Mouse (Mus musculus): ENCODE measurements around the gene Fmo5.

Fmo5 gene

GRCm38 (mm10) chr3:97633456-97633855, 4.9 kb downstream of the Fmo5 start:
- DNase-seq, result no peak

DNA sequence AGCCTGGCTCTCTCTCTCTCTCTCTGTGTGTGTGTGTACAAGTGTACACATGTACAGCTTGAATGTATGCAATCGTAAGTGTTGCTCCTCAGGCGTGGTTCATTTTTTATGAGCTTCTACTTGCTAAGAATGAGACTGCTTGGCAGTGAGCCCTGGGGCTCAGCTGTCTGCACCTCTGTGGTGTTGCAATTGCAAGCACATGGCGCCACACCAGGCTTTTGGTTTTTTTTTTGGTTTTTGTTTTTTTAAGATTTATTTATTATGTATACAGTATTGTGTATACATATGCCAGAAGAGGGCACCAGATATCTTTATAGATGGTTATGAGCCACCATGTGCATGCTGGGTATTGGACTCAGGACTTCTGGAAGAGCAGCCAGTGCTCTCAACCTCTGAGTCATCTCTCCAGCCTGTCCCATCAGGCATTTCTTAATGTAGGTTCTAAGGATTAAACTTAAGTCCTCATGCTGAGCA, 5.7 kb downstream of the Fmo5 start:
- DNase-seq, result no peak

GRCm38 (mm10) chr3:97641396-97641795, 12.8 kb downstream of the Fmo5 start:
- DNase-seq, result no peak

DNA sequence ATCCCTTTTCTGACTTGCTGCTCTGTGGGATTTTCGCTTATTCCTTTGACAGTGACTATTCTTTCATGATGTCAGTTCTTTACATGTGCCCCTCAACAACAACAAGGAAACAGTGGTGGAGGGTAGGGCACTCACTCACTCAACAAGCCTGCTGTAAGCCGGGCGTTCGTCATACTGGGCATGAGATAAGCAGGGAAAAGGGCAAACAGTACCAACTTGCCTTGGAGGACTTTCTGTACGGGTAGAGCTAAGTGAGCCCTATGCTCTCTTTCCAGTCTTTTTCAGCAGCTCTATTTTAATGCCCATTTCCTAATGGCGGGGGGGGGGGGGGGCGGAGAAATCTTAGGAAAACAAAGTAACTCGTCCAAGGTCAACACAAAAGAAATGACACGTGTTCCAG, 13.4 kb downstream of the Fmo5 start:
- DNase-seq, result no peak

DNA sequence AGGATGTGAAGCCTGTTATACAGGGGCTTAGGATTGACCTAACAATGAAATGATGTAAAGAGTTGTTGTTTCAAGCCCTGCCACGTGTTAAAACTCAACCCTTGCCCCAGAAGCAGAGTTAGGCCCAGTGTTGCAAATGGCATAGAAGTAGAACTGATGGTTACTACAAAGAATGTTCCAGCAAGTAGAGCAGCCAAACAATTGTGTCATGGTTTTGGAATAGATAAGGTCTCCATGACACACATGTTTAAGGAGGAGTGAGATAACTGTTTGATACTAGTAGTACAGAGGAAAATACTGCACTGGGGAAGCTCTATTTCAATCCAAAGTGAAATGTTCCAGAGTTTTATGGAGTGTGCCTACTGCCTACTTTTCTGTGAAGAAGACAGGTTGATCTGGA, 19.9 kb downstream of the Fmo5 start:
- no peak for DNase-seq

GRCm38 (mm10) chr3:97649022-97649421, 20.4 kb downstream of the Fmo5 start:
- no peak for DNase-seq

- no peak for DNase-seq
Measured at GRCm38 (mm10) chr3:97649469-97649868, 20.9 kb downstream of the Fmo5 start.

DNA sequence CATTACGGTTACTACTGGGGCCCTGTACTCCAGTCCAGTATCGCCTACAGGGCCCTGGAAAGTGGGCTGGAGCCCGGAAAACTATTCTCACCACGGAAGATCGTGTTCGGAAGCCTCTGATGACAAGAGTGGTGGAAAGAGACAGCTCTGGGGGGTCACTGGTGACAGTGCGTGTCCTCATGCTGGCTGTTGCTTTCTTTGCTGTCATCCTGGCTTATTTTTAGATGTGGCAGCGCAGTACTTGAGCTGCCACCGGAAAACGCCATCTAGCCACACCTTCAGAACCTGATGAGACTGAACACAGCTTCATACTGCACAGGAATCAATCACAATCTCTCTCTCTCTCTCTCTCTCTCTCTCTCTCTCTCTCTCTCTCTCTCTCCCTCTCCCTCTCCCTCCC, 23.0 kb downstream of the Fmo5 start:
- no peak for DNase-seq

DNA sequence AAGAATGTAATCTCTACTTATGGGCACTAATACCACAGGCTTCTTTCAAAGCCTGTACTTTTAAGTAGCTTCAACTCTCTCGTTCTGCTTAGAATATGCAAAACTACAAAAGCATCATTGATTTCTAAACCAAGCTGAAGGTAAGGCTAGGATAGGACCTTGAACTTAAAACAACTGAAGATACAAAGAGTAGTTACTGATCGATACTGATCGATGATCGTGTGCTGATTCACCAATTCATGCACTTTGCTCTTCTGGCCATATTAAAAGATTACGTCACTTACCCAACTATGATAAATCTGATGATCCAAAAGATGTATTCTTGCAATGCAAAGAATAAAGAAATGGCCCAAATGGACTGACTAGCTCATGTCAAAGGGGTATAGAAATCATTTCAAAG, 25.2 kb downstream of the Fmo5 start:
- no peak for DNase-seq

DNA sequence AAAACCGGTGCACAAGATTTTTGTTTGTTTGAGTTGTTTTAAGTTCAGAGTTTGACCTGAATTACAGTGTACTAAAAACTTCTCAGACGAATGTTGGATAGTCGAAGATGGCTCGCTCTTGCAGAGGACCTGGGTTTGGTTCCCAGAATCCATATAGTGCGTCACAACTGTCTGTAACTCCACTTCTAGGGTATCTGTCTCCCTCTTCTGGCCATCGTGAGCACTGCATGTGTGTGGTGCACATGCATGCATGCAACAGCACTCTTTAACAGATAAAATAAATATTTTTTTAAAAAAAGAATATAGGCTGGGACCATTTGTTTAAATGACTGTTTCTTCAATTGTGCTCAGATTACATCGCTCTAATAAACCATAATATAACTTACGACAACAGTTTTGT, 26.3 kb downstream of the Fmo5 start:
- peak in 1 of 2 experiments; percentile 41 for DNase-seq

- peak; percentile 99 to 100 for DNase-seq
Measured at GRCm38 (mm10) chr3:97657655-97658411, 29.2 kb downstream of the Fmo5 start, which contains the start of gene Prkab2. Prkab2 (plus strand) TSS chr3:97658193.

DNA sequence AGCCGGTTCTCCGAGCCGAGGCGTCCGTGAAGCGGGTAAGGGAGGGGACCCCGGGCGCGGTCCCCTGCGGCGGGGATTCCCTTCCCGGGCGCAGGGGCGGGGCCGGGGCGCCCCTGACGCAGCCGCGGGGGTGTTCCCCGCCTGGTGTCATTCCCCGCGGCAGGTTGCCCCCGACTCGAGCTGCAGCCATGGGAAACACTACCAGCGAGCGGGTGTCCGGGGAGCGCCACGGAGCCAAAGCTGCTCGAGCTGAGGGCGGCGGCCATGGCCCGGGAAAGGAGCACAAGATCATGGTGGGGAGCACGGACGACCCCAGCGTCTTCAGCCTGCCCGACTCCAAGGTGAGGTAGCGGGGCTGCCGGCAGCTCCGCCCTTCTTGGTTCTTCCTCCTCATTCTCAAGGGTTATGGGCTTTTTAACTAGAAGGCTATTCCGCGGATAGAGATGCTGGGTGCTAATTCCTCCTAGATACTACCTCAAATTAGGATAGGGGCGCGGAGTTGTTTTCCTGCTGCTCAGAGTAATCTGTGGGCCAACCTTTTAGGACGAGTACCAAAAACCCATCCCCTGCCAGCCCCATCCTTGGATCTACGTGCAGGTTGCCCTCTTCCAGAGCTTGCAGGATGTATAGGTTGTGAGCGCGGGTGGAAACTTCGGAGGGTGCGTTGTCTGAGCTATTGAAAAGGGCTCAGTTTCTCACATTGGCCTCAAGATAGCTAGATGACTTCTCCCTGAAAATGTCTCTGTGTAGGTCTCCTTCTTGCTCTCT, 30.0 kb downstream of the Fmo5 start:
- DNase-seq, result peak in 1 of 2 experiments; percentile 40

- no peak for DNase-seq
Measured at GRCm38 (mm10) chr3:97659746-97660145, 31.1 kb downstream of the Fmo5 start.

DNA sequence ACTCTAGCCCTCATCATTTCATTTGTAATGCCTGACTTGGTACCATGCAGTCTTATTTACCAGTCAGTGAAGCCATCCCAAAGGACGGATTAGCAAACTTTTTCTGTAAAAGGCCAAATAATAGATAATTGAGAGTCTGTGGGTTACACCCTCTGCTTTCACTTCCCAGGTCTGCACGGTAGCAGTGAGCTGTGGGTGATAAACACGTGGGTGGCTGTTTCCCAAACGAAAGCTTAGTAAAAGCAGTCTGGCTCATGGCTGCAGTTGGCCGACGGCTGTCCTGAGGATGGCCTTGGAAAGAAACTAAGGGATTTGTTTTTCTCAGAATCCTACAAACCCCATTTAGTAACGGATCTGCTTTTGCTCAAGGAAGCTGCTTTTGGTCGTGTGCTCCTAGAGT, 32.6 kb downstream of the Fmo5 start:
- DNase-seq, result no peak

GRCm38 (mm10) chr3:97665525-97665924, 36.9 kb downstream of the Fmo5 start:
- DNase-seq, result no peak

- no peak for DNase-seq
Measured at GRCm38 (mm10) chr3:97666154-97666553, 37.5 kb downstream of the Fmo5 start.

GRCm38 (mm10) chr3:97667093-97667675, 38.6 kb downstream of the Fmo5 start:
- no peak for DNase-seq

- no peak for DNase-seq
Measured at GRCm38 (mm10) chr3:97674644-97675110, 46.1 kb downstream of the Fmo5 start, which contains the start of gene Gm17651. Gm17651 (minus strand) TSS chr3:97674694.

DNA sequence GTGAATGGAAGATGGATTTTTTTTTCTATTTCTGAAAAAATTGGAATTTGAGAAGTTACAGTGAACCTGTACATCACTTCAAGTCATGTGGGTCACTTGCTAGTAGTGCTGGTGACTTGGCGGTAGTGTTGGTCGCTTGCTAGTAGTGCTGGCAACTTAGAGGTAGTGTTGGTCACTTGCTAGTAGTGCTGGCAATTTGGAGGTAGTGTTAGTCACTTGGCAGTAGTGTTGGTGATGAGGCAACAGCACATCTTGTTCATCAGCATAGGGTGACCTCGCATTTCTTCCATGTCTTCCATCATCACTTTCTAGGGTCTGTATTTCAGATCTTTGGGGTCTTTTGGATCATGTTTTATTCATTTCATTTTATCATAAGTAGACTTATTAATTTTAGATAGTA, 47.5 kb downstream of the Fmo5 start:
- DNase-seq, result no peak

GRCm38 (mm10) chr3:97678416-97678815, 49.8 kb downstream of the Fmo5 start:
- no peak for DNase-seq

DNA sequence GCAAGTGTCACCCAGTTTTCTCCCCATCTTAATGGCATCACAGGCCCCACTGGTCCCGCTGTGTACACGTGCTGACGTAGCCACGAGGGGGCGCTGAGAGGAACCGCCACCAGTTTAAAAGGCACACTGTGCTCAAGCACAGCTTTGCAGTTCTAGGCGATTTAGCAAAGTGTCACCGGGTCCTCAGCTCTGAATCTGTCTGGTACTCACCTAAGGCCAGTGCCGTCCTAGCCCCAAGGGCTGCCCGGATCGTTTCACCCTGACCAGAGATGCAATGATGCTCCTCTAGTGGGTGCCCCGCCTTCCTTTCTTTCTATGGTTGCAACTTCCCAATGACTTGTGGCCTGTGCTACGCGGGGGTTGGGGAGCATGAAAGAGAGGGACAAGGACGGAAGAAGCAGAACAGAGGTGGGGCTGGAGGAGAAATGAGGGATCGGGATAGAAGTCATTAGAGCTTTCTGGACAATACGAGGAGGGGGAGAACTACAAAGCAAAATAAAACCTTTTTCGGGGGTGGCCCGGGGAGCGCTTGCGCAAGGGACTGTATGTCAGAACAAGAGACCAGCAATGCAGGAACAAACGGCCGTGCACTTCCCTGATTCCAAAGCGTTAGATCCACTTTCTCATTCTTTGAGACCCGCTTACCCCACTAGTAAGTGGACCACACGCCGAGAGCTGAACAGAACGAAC, 52.2 kb downstream of the Fmo5 start:
- DNase-seq, result peak; percentile 82 to 86

DNA sequence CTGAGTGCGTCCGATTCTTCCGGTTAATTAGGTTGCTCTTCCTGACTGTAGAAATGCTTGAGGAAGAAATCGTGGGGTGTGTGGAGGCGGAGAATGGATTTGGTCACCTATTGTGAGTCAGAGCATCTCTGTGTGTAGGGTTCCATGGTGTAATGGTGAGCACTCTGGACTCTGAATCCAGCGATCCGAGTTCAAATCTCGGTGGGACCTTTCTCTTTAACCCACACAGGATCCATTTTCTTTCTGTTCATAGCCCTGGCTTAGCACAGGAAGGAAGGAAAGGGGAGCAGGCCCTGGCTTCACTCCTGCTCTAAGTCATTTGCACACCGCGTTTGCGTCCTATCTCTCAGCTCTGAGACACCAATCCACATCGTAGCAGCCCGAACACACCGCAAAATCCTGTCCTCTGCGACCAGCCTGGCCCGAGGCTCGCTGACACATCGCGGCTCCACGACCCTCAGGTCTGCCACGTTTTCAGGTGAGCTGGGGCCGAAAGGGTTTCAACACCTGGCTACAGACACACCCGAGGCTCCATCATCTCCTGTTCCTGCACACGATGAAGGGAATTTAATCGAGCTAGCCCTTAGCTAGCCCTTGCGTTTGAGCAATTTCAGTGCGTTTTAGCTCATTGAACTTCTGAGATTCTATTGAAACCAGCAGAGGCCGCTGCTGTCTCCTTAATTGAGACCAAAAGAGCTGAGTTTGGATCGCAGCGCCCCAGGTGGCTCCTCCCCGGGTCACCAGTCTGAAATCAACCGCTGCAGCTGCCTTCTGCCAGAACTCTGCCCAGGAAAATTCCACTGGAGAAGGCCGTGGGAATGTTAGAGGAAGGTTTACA, 52.9 kb downstream of the Fmo5 start:
- peak; percentile 50 to 72 for DNase-seq

Measured in cerebellum, postnatal 25 days (tissue).